Mouse (Mus musculus): Measurements from ENCODE around the gene Pomp.

- no peak for TF ChIP-seq CTCF (IDR thresholded peaks at IDR 0.05)
- TF ChIP-seq EP300 (IDR thresholded peaks at IDR 0.05) = no peak
Measured at GRCm38 (mm10) chr5:147879971-147880682, 19.9 kb downstream of the Pomp start.
